Mouse (Mus musculus): Measurements from ENCODE around the gene Prap1. TPM values are rescaled to one million over a fixed set of nuclear protein-coding genes. Genes with fewer than 3 reads are reported as not detected.

Prap1 gene
- not detected in 2 replicates for polyA plus RNA-seq (2015; fragmentation: Nextera tagmentation; extraction: Ambion mirVana)

- peaks cover 8% of the 10 kb centered on the region; the same call in 1 of the 2 replicates for H3K4me1 ChIP-seq
- no peaks in the 10 kb centered on the region for H3K9me3 ChIP-seq (replicated peaks)
- no peaks in the 10 kb centered on the region for H3K36me3 ChIP-seq (ENCODE audit: poor library complexity, severe bottlenecking)
- H3K27me3 ChIP-seq = no peaks in the 10 kb centered on the region
- ATAC-seq = no peak
- no peak within 1 kb of the TSS for H3K4me3 ChIP-seq
- H3K9ac ChIP-seq = no peak within 1 kb of the TSS
- H3K27ac ChIP-seq = no peak within 1 kb of the TSS
- 71% methylated on average over 5 of the region's 5 CpGs for WGBS
- H3K4me2 ChIP-seq = no peak within 1 kb of the TSS
These were observed at the start of gene Prap1 for GRCm38 (mm10) chr7:140092924-140093528. Prap1 (plus strand) TSS chr7:140093395.

- H3K27ac ChIP-seq = no peak overlapping the region
- H3K27me3 ChIP-seq = peaks cover 78% of the 10 kb centered on the region
- H3K9me3 ChIP-seq (replicated peaks) = no peaks in the 10 kb centered on the region
- H3K4me3 ChIP-seq = no peak overlapping the region
- peaks cover 25% of the 10 kb centered on the region for H3K4me1 ChIP-seq
- no peak overlapping the region for H3K9ac ChIP-seq
- no peak for ATAC-seq
- peaks cover 6% of the 10 kb centered on the region for H3K36me3 ChIP-seq (ENCODE audit: poor library complexity, severe bottlenecking)
- 76% methylated on average over 4 of the region's 4 CpGs for whole genome bisulfite sequencing
- no peak overlapping the region for H3K4me2 ChIP-seq
These were observed 47.6 kb upstream of the Prap1 start for GRCm38 (mm10) chr7:140045546-140045945.

GRCm38 (mm10) chr7:140047811-140048311, 45.3 kb upstream of the Prap1 start:
- H3K27ac ChIP-seq = no peak overlapping the region

GRCm38 (mm10) chr7:140048361-140049114, 44.7 kb upstream of the Prap1 start, which contains the start of gene Msx3:
Msx3 (minus strand) TSS chr7:140049089.
- peaks cover 25% of the 10 kb centered on the region for H3K4me1 ChIP-seq
- H3K27ac ChIP-seq = no peak within 1 kb of the TSS
- peak within 1 kb of the TSS; percentile 72 for H3K4me2 ChIP-seq
- peaks cover 98% of the 10 kb centered on the region for H3K27me3 ChIP-seq
- peak; percentile 57 for ATAC-seq
- H3K4me3 ChIP-seq = peak within 1 kb of the TSS; percentile 42
- H3K9ac ChIP-seq = peak within 1 kb of the TSS; percentile 38; the same call in 1 of the 2 replicates
- no peaks in the 10 kb centered on the region for H3K9me3 ChIP-seq (replicated peaks)
- WGBS = under 1% methylated on average over 56 of the region's 56 CpGs
- H3K36me3 ChIP-seq (ENCODE audit: poor library complexity, severe bottlenecking) = no peaks in the 10 kb centered on the region

More at GRCm38 (mm10) chr7:140047811-140048311, 45.3 kb upstream of the Prap1 start:
- H3K36me3 ChIP-seq (ENCODE audit: poor library complexity, severe bottlenecking) = no peaks in the 10 kb centered on the region
- H3K9me3 ChIP-seq (replicated peaks) = no peaks in the 10 kb centered on the region
- H3K9ac ChIP-seq = no peak overlapping the region
- H3K4me3 ChIP-seq = peak overlapping the region; percentile 42
- H3K4me2 ChIP-seq = peak overlapping the region; percentile 72
- peak; percentile 28; the same call in 1 of the 2 replicates for ATAC-seq
- WGBS = under 1% methylated on average over 33 of the region's 33 CpGs
- H3K4me1 ChIP-seq = peaks cover 25% of the 10 kb centered on the region
- H3K27me3 ChIP-seq = peaks cover 96% of the 10 kb centered on the region

GRCm38 (mm10) chr7:140049115-140049689, 44.0 kb upstream of the Prap1 start:
- Histone ChIP-seq H3K4me1 (peaks cover 25% of the 10 kb centered on the region), H3K27me3 (peaks cover 98% of the 10 kb centered on the region), H3K9ac (peak overlapping the region; percentile 38; the same call in 1 of the 2 replicates), H3K4me3 (peak overlapping the region; percentile 42), H3K4me2 (peak overlapping the region; percentile 72), H3K27ac (no peak overlapping the region), H3K36me3 (ENCODE audit: poor library complexity, severe bottlenecking) (no peaks in the 10 kb centered on the region), H3K9me3 (replicated peaks) (no peaks in the 10 kb centered on the region)
- WGBS = under 1% methylated on average over 34 of the region's 34 CpGs
- peak; percentile 80 for ATAC-seq

- Histone ChIP-seq H3K4me1 (peaks cover 32% of the 10 kb centered on the region), H3K27me3 (peaks cover 73% of the 10 kb centered on the region), H3K4me2 (no peak overlapping the region), H3K4me3 (no peak overlapping the region), H3K36me3 (ENCODE audit: poor library complexity, severe bottlenecking) (no peaks in the 10 kb centered on the region), H3K27ac (no peak overlapping the region), H3K9me3 (replicated peaks) (no peaks in the 10 kb centered on the region), H3K9ac (no peak overlapping the region)
- 80% methylated on average over 4 of the region's 4 CpGs for WGBS
- ATAC-seq = no peak
These were observed 39.1 kb upstream of the Prap1 start for GRCm38 (mm10) chr7:140054124-140054523.

GRCm38 (mm10) chr7:140057413-140058407, 35.5 kb upstream of the Prap1 start:
- Histone ChIP-seq H3K4me1 (peaks cover 58% of the 10 kb centered on the region), H3K9me3 (replicated peaks) (no peaks in the 10 kb centered on the region), H3K4me3 (peak overlapping the region; percentile 48), H3K27me3 (peaks cover 47% of the 10 kb centered on the region), H3K4me2 (peak overlapping the region; percentile 75), H3K27ac (peak overlapping the region; percentile 89), H3K9ac (peak overlapping the region; percentile 75), H3K36me3 (ENCODE audit: poor library complexity, severe bottlenecking) (no peaks in the 10 kb centered on the region)
- WGBS = 1% methylated on average over 53 of the region's 53 CpGs
- ATAC-seq = peak; percentile 76

GRCm38 (mm10) chr7:140058528-140058927, 34.7 kb upstream of the Prap1 start:
- Histone ChIP-seq H3K27ac (peak overlapping the region; percentile 89), H3K4me2 (peak overlapping the region; percentile 75), H3K4me1 (peaks cover 58% of the 10 kb centered on the region), H3K9me3 (replicated peaks) (no peaks in the 10 kb centered on the region), H3K4me3 (peak overlapping the region; percentile 48), H3K36me3 (ENCODE audit: poor library complexity, severe bottlenecking) (no peaks in the 10 kb centered on the region), H3K9ac (peak overlapping the region; percentile 75), H3K27me3 (peaks cover 44% of the 10 kb centered on the region)
- ATAC-seq = no peak
- 7% methylated on average over 7 of the region's 7 CpGs for WGBS

GRCm38 (mm10) chr7:140059601-140060000, 33.6 kb upstream of the Prap1 start:
- H3K4me2 ChIP-seq = 0 out of 2 replicates have a peak overlapping the region, but pooled peaks have one; percentile 17
- H3K4me1 ChIP-seq = peaks cover 58% of the 10 kb centered on the region
- no peaks in the 10 kb centered on the region for H3K9me3 ChIP-seq (replicated peaks)
- H3K4me3 ChIP-seq = no peak overlapping the region
- no peak for ATAC-seq
- no peaks in the 10 kb centered on the region for H3K36me3 ChIP-seq (ENCODE audit: poor library complexity, severe bottlenecking)
- WGBS = 20% methylated on average over 4 of the region's 4 CpGs
- H3K9ac ChIP-seq = 0 out of 2 replicates have a peak overlapping the region, but pooled peaks have one; percentile 18
- peaks cover 45% of the 10 kb centered on the region for H3K27me3 ChIP-seq
- H3K27ac ChIP-seq = no peak overlapping the region

- under 1% methylated on average over 47 of the region's 47 CpGs for WGBS
- ATAC-seq = peak; percentile 72
- peaks cover 52% of the 10 kb centered on the region for H3K27me3 ChIP-seq
- peak overlapping the region; percentile 81 for H3K27ac ChIP-seq
- peak overlapping the region; percentile 74 for H3K4me2 ChIP-seq
- peak overlapping the region; percentile 36 for H3K4me3 ChIP-seq
- H3K36me3 ChIP-seq (ENCODE audit: poor library complexity, severe bottlenecking) = no peaks in the 10 kb centered on the region
- H3K4me1 ChIP-seq = peaks cover 58% of the 10 kb centered on the region
- peak overlapping the region; percentile 65 for H3K9ac ChIP-seq
- H3K9me3 ChIP-seq (replicated peaks) = no peaks in the 10 kb centered on the region
These were observed 32.0 kb upstream of the Prap1 start for GRCm38 (mm10) chr7:140060936-140061831.
